Mouse (Mus musculus) kidney, adult 2 months (tissue): ENCODE results near the gene Cers6. TPM values are rescaled to one million over a fixed set of nuclear protein-coding genes. Genes with fewer than 3 reads are reported as not detected.
A peak's percentile ranks its signal among the peaks of the same experiment; 100 is the strongest.

Source experiments
- DNase-seq: peaks from one replicate; pipeline ENCODE4 v3.0.0; 2021
- H3K27ac ChIP-seq: fragments of 200-500 bp; 2 replicates; pipeline ENCODE4 v1.5.1; 2012; ENCODE audit warnings: low read depth, low read length, control low read depth, inconsistent platforms; ENCODE audit not compliant: insufficient read depth
- H3K27me3 ChIP-seq: fragments of 200-500 bp; replicated peaks from 2 replicates; pipeline ENCODE4 v1.6.1; 2012; ENCODE audit warnings: mild to moderate bottlenecking, moderate library complexity, low read length, inconsistent platforms; ENCODE audit not compliant: control insufficient read depth, insufficient read depth
- H3K36me3 ChIP-seq: fragments of 200-500 bp; 2 replicates; pipeline ENCODE4 v1.6.1; 2012; ENCODE audit warnings: mild to moderate bottlenecking, moderate library complexity, low read length, inconsistent platforms; ENCODE audit not compliant: control insufficient read depth, insufficient read depth
- H3K4me1 ChIP-seq: fragments of 200-500 bp; 2 replicates; pipeline ENCODE4 v1.6.1; 2011; ENCODE audit warnings: low read length; ENCODE audit not compliant: control insufficient read depth, insufficient read depth
- H3K4me3 ChIP-seq: fragments of 200-500 bp; 2 replicates; pipeline ENCODE4 v1.5.1; 2011; ENCODE audit warnings: mild to moderate bottlenecking, low read depth, low read length, control low read depth; ENCODE audit not compliant: insufficient read depth
- CTCF ChIP-seq: fragments of 200-500 bp; conservative IDR thresholded peaks from 2 replicates; pipeline ENCODE4 v1.5.1; 2011; ENCODE audit warnings: low read depth, mild to moderate bottlenecking, control low read depth, low read length, moderate library complexity, mixed read lengths; ENCODE audit not compliant: insufficient read depth, insufficient read length
- POLR2A ChIP-seq: fragments of 200-500 bp; IDR thresholded peaks from one replicate; pipeline ENCODE4 v1.6.1; 2011; ENCODE audit warnings: low read depth, low read length, control low read depth
- WGBS: fragments of 180-500 bp; shearing (Covaris S2); methylation state at CpG from one replicate; pipeline ENCODE4 v1.1.7; 2018; 5-methylcytosine and 5-hydroxymethylcytosine counted together
- polyA plus RNA-seq: library from polyadenylated mRNA; depleted of rRNA; stranded (reverse); fragments of >200 nt; gene quantifications from 2 replicates; pipeline ENCODE4 v1.2.3, GENCODE M21; 2012

Cers6 gene
- polyA plus RNA-seq, 1 experiment: 11.1 TPM

GRCm38 (mm10) chr2:69129425-69130210, 268.4 kb downstream of the Cers6 start:
- no peak overlapping the region for H3K4me3 ChIP-seq
- H3K27ac ChIP-seq: peak overlapping the region; percentile 43
- H3K36me3 ChIP-seq: no peaks in the 10 kb centered on the region
- peak; percentile 70 for DNase-seq
- H3K27me3 ChIP-seq: no peaks in the 10 kb centered on the region
- no peak for TF ChIP-seq CTCF
- no peak for TF ChIP-seq POLR2A
- H3K4me1 ChIP-seq: peaks cover 5% of the 10 kb centered on the region
- 55% methylated on average over 7 of the region's 7 CpGs for WGBS

- peaks cover 9% of the 10 kb centered on the region for H3K4me1 ChIP-seq
- WGBS: 62% methylated on average over 3 of the region's 3 CpGs
- DNase-seq: no peak
- no peak overlapping the region for H3K27ac ChIP-seq
- TF ChIP-seq CTCF (no peak), POLR2A (no peak)
- H3K4me3 ChIP-seq: no peak overlapping the region
- no peaks in the 10 kb centered on the region for H3K36me3 ChIP-seq
- H3K27me3 ChIP-seq: no peaks in the 10 kb centered on the region
Measured at GRCm38 (mm10) chr2:69132046-69132445, 270.8 kb downstream of the Cers6 start.

GRCm38 (mm10) chr2:69132488-69133040, 271.3 kb downstream of the Cers6 start:
- no peak overlapping the region for H3K4me3 ChIP-seq
- H3K27ac ChIP-seq: no peak overlapping the region
- H3K27me3 ChIP-seq: no peaks in the 10 kb centered on the region
- 77% methylated on average over 5 of the region's 5 CpGs for WGBS
- no peak for TF ChIP-seq POLR2A
- no peak for TF ChIP-seq CTCF
- peaks cover 9% of the 10 kb centered on the region for H3K4me1 ChIP-seq
- DNase-seq: no peak
- H3K36me3 ChIP-seq: no peaks in the 10 kb centered on the region

GRCm38 (mm10) chr2:69134186-69134585, 272.9 kb downstream of the Cers6 start:
- peaks cover 5% of the 10 kb centered on the region for H3K4me1 ChIP-seq
- WGBS: 81% methylated on average over 1 of the region's 1 CpGs

GRCm38 (mm10) chr2:69134937-69135336, 273.7 kb downstream of the Cers6 start:
- WGBS: 65% methylated on average over 9 of the region's 9 CpGs
- peak overlapping the region; percentile 21; the same call in 1 of the 2 replicates for H3K27ac ChIP-seq

More at GRCm38 (mm10) chr2:69134186-69134585, 272.9 kb downstream of the Cers6 start:
- no peak for DNase-seq
- TF ChIP-seq CTCF: no peak
- TF ChIP-seq POLR2A: no peak
- H3K4me3 ChIP-seq: no peak overlapping the region
- no peaks in the 10 kb centered on the region for H3K27me3 ChIP-seq
- H3K36me3 ChIP-seq: no peaks in the 10 kb centered on the region
- H3K27ac ChIP-seq: no peak overlapping the region

GRCm38 (mm10) chr2:69135661-69136576, 274.7 kb downstream of the Cers6 start, which contains the start of gene Nostrin:
TSS of gene Nostrin (plus strand) at chr2:69135800.
- 55% methylated on average over 15 of the region's 15 CpGs for WGBS

More at GRCm38 (mm10) chr2:69134937-69135336, 273.7 kb downstream of the Cers6 start:
- H3K4me1 ChIP-seq: peaks cover 4% of the 10 kb centered on the region
- no peaks in the 10 kb centered on the region for H3K27me3 ChIP-seq
- DNase-seq: no peak
- no peaks in the 10 kb centered on the region for H3K36me3 ChIP-seq
- TF ChIP-seq CTCF (no peak), POLR2A (no peak)
- no peak overlapping the region for H3K4me3 ChIP-seq

More at GRCm38 (mm10) chr2:69135661-69136576, 274.7 kb downstream of the Cers6 start, which contains the start of gene Nostrin:
- H3K36me3 ChIP-seq: no peaks in the 10 kb centered on the region
- DNase-seq: peak; percentile 80
- TF ChIP-seq POLR2A (no peak), CTCF (no peak)
- peak within 1 kb of the TSS; percentile 21 for H3K27ac ChIP-seq
- no peaks in the 10 kb centered on the region for H3K27me3 ChIP-seq
- peak within 1 kb of the TSS; percentile 56 for H3K4me3 ChIP-seq
- peaks cover 4% of the 10 kb centered on the region for H3K4me1 ChIP-seq
